Mouse (Mus musculus) left cerebral cortex, adult 6 months (tissue): ENCODE measurements around the gene 1810009J06Rik. TPM values are rescaled to one million over a fixed set of nuclear protein-coding genes. Genes with fewer than 3 reads are reported as not detected.

Source experiments
- long read RNA-seq, 2 experiments: library from polyadenylated mRNA; unstranded; transcript quantifications; one replicate each; pipeline ENCODE4 v2.0.0; 2019 to 2020
- polyA plus RNA-seq: library from polyadenylated mRNA; unstranded; fragments of <200 nt; fragmentation: Nextera tagmentation; gene quantifications from 2 replicates; pipeline ENCODE4 v1.2.3, GENCODE M21; 2021

1810009J06Rik gene
- polyA plus RNA-seq = not detected in 2 replicates
- long read RNA-seq, experiment 1 = 0 reads
- long read RNA-seq, experiment 2 = 0 reads

GRCm38 (mm10) chr6:40964454-40964853 is at the start of gene 1810009J06Rik:
Gene 1810009J06Rik, plus strand, starts transcription at chr6:40964754.

GRCm38 (mm10) chr6:40940457-40940856 is 24.1 kb upstream of the 1810009J06Rik start, which contains the start of gene 1700074P13Rik:
Gene 1700074P13Rik, minus strand, starts transcription at chr6:40940557.

GRCm38 (mm10) chr6:40951770-40952169 is 12.8 kb upstream of the 1810009J06Rik start, which contains the start of gene Gm4744:
Gene Gm4744, minus strand, starts transcription at chr6:40951870.

GRCm38 (mm10) chr6:40999379-40999778 is 34.8 kb downstream of the 1810009J06Rik start, which contains the start of gene Gm2663:
Gene Gm2663, minus strand, starts transcription at chr6:40999479.

Other genes with a start within 250 kb of the 1810009J06Rik start
- gene Moxd2, start 77.3 kb upstream of the 1810009J06Rik start, polyA plus RNA-seq = not detected in 2 replicates
- gene Prss58, start 64.4 kb upstream of the 1810009J06Rik start, polyA plus RNA-seq = not detected in 2 replicates
- gene 1700074P13Rik, start 24.2 kb upstream of the 1810009J06Rik start, polyA plus RNA-seq = not detected in 2 replicates
- not detected in 2 replicates for gene Gm4744, start 12.9 kb upstream of the 1810009J06Rik start, polyA plus RNA-seq
- gene Gm2663, start 34.7 kb downstream of the 1810009J06Rik start, polyA plus RNA-seq = not detected in 2 replicates
- 0.10 TPM in 1 of 2 replicates, not detected in the other for gene 2210010C04Rik, start 70.8 kb downstream of the 1810009J06Rik start, polyA plus RNA-seq